Mouse (Mus musculus) myocyte (in vitro differentiated cells): ENCODE data around the gene Serpina12.

Experiments used
- MAX ChIP-seq: IDR thresholded peaks from one replicate; pipeline ENCODE4 v1.6.1; 2011; ENCODE audit warnings: low read depth, mild to moderate bottlenecking, control low read depth
- POLR2A ChIP-seq: IDR thresholded peaks from one replicate; pipeline ENCODE4 v1.6.1; 2011; ENCODE audit warnings: low read depth, mild to moderate bottlenecking, control low read depth, moderate library complexity; ENCODE audit not compliant: insufficient read length
- POLR2AphosphoS2 ChIP-seq: IDR thresholded peaks from one replicate; pipeline ENCODE4 v1.6.1; 2011; ENCODE audit warnings: low read depth, control low read depth; ENCODE audit not compliant: insufficient read length
- REST ChIP-seq: IDR thresholded peaks from one replicate; pipeline ENCODE4 v1.6.1; 2011; ENCODE audit warnings: mild to moderate bottlenecking, control low read depth, moderate library complexity; ENCODE audit not compliant: insufficient read depth, insufficient read length
- SRF ChIP-seq: IDR thresholded peaks from one replicate; pipeline ENCODE4 v1.6.1; 2011; ENCODE audit warnings: low read depth; ENCODE audit not compliant: control insufficient read depth, insufficient read length
- USF1 ChIP-seq: IDR thresholded peaks from one replicate; pipeline ENCODE4 v1.6.1; 2011; ENCODE audit warnings: low read depth, mild to moderate bottlenecking, control low read depth, moderate library complexity

- TF ChIP-seq POLR2AphosphoS2 (no peak), USF1 (no peak), POLR2A (no peak), MAX (no peak), SRF (no peak), REST (no peak)
These were observed 17.6 kb upstream of the Serpina12 start for GRCm38 (mm10) chr12:104061862-104062261.
